Mouse (Mus musculus): ENCODE results near the gene Zfp628.

The Zfp628 gene

DNA sequence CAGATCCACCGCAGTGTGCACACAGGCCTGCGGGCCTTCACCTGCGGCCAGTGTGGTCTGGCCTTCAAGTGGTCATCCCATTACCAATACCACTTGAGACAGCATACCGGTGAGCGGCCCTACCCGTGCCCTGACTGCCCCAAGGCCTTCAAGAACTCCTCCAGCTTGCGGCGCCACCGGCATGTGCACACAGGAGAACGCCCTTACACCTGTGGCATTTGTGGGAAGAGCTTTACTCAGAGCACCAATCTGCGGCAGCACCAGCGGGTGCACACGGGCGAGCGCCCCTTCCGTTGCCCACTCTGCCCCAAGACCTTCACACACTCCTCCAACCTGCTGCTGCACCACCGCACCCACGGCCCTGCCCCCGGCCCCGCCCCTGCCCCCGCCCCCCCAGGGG, 4.1 kb downstream of the Zfp628 start:
- DNase-seq: no peak

GRCm38 (mm10) chr7:4919971-4920370, 5.0 kb downstream of the Zfp628 start:
- DNase-seq: no peak

DNA sequence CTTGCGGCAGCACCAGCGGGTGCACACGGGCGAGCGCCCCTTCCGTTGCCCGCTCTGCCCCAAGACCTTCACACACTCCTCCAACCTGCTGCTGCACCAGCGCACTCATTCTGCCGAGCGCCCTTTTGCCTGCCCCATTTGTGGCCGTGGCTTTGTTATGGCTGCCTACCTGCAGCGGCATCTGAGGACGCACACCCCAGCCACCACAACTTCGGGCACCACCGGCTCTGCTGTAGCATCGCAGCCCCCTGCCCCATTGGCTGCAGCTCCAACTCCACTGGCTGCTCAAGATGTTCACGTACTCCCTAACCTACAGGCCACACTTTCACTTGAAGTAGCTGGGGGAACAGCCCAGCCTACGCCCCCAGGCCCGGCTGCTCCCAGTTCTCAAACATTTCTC, 5.5 kb downstream of the Zfp628 start:
- no peak for DNase-seq

DNA sequence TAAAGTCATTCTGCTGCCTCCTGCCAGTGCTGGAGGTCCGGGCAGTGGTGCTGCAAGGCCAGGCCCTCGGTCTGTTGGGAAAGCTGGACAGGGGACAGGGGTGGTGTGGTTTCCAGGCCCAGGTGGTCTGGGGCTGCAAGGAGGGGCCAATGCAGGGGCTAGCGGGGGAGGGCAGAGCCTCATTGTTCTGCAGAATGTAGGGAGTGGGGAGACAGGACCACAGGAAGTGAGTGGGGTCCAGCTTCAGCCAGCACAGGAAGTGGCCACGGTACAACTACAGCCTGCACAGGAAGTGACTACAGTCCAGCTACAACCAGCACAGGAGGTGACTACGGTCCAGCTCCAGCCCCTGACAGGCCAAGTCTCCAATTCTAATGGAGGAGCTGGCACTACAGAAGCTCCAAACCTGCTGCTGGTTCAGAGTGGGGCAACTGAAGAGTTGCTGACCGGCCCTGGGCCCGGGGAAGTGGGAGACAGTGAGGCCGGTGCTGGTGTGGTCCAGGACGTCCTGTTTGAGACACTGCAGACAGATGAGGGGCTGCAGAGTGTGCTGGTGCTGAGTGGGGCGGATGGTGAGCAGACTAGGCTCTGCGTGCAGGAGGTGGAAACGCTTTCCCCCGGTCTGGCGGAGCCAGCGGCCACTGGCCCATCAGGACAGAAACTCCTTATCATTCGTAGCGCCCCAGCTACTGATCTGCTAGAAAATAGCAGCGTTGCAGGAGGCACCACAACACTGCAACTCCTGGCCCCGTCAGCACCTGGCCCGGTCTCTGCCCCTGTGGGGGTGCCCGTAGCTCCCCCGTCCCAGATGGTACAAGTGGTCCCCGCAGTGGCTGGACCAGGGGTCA, 6.2 kb downstream of the Zfp628 start:
- no peak for DNase-seq

DNA sequence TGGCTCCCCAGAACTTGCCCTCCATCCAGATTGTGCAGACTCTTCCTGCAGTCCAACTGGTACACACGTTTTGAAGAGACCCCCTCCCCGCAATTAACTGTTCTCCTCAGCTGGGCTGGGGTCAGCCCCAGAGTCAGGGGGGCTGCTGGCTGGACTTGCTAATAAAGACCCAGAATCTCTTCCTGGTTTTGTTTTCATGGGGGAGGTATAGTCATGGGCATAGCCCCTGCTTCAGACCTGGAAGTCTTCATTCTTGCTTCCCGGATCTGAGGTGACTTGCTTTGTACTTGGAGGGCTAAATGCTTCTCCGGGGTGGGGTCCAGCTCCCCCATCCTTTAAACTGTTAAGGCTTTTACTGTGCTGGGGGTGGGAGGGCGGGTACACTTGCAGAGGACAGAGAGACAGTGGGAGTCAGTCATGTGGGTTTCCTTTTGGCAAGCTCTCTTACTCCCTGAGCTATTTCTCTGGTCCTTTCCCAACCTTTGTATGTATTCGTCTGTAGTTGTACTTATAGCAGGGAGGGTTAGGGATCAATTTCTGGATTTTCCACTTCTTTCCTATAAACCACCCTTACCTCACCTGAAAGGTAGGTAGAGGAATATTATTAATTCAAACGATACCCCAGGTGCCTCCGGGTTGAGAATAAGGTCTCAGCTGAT, 6.9 kb downstream of the Zfp628 start, which contains the start of gene Nat14:
TSS of gene Nat14 (plus strand) at position 205 of the 659 bp plus-strand sequence.
- DNase-seq: peak; percentile 57

- DNase-seq: peak; percentile 89
Measured at GRCm38 (mm10) chr7:4922508-4922907, 7.5 kb downstream of the Zfp628 start.

DNA sequence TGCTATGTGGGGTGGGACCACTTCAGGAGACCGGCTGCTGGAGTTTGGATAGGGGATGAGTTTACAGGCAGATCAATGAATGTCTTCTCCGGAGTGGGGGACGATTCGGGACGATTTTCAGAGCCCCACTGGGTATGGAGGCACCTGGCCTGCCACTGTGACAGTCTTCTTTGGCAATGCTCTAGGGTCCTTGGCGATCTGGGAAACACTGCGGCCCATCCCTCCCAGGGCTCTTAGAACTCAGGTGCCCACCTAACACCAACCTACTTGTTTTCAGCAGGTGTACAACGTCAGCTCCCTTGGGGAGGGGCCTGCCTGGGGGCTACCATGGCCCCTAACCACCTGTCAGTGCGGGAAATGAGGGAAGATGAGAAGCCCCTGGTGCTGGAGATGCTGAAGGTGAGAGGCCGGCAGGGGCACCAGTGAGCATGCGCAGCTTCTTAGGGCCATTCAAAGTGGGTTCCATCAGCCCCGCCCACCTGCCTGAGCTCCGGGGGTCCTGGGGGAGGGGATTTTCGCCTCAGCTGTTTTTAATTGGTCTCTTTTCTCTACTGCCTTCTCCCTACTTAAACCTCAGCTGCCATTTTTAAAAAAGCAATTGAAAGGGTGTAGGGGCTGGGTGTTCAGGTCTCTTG, 8.0 kb downstream of the Zfp628 start:
- DNase-seq: peak; percentile 90

DNA sequence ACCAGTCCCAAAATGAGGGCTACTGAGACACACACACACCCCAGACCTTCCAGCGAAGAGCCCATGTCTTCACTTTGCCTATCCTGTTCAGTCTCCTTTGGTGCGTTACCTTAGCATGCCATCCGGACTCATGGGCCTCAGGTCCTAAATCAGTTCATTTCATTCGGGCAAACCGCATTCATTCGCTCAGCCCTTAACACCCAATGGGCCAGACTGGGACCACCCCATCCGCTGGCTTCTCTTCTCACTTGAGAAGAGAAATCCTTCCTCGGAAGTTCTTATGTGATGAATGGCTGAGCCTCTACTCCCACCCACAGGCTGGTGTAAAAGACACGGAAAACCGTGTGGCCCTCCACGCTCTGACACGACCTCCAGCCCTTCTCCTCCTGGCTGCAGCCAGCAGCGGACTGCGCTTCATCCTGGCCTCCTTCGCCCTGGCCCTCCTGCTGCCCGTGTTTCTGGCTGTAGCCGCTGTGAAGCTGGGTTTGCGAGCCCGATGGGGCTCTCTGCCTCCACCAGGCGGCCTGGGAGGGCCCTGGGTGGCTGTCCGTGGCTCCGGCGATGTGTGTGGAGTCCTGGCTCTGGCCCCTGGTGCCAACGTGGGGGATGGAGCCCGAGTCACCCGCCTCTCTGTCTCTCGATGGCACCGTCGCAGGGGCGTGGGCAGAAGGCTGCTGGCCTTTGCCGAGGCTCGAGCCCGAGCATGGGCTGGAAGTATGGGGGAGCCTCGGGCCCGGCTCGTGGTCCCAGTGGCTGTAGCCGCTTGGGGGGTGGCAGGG, 8.8 kb downstream of the Zfp628 start:
- peak; percentile 76 for DNase-seq

- DNase-seq: no peak
Measured at GRCm38 (mm10) chr7:4924483-4924882, 9.5 kb downstream of the Zfp628 start.

DNA sequence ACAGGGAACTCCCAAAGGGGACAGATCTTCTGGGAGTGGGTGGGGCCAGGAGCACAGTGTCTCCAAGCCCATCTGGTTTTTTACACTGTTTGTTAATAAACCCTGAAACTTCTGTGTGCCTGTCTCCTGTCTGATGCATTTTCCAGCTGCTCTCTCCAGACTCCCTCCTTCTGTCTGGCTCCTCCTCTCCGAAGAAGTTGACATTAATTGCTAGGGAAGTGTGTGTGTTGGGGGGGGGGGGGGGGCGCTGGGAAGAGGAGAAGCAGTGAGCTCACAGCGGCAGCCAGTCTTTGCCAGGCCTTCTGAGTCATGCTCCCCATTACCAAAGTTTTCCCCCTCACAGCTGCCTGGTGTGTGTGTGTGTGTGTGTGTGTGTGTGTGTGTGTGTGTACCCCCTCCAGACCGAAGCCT, 9.9 kb downstream of the Zfp628 start:
- peak; percentile 30 for DNase-seq

DNA sequence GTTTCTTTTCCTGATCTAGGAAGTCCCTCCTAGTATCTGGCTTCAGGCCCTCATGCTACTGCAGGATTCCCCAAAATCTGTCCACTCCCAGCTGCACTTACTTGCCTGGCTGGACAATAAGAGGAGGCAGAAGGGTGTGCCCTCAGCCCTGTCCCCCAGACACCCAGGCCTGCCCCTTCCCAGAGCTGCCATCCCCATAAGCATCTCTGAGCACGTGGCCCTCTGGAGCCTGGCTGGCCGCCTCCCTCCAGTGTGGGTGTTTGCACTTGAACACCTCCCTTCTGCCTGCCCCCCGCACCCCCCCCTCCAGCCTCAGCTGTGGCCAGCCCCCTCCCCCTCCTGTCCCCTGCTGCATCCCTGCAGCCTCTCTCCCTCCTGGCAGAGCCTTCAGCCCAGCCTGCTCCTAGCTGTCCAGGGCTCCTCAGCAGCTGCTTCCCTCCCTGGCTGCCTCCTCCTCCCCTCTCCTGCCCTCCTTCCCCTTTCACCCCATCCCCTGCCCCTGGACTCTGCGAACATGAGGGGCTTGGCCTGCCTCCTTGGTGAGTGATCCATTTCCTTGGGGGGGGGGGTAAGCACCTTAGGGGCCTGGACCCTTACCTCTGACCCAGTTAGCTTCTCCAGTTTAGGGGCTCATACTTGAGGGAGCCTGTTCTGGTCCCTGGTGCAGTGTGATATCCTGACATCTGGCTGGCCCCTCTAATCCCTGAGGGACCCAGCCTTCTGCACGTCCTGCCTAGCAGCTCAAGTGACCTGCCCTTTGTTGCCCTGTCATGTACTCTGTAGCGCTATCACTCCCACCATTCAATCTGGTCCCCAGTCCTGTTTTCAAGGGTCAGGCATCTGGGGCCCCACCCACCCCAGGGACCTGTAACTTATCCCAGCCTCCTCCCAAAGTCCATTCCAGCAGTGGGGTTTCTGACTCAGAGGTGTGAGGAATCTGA, 10.7 kb downstream of the Zfp628 start, which contains the start of gene Ssc5d:
TSS of gene Ssc5d (plus strand) at position 345 of the 941 bp plus-strand sequence.
- DNase-seq: peak; percentile 39

DNA sequence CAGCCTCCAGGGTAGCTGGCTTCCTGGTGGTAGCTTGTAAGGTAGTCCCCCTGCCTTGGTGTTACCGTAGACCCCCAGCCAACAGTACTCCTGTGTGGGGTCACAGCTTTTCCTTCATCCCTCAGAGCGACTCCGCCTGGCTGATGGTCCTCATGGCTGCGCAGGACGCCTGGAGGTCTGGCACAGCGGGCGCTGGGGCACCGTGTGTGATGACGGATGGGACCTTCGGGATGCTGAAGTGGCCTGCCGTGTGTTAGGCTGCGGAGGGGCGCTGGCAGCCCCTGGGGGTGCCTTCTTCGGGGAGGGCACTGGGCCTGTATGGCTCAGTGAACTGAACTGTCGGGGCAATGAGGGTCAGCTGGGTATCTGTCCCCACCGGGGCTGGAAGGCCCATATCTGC, 11.8 kb downstream of the Zfp628 start:
- DNase-seq: no peak

DNA sequence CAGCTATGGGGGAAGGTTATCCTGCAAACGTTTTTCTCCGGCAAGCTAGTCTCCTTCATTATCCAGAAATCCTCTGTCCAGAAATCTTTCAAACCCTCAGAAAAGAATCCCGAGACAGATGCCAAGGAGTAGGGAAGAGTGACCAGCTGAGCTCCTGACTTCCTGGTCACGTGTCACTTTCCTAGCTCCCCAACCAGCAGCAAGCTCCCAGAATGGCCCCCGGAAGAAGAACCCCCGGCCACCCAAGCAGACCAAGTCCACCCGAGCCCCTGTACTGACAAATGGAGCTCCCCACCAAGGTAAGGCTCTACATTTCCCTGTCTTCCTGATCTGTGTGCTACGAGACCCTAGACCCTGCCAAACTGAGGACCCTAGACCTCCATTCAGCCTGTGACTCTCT, 12.7 kb downstream of the Zfp628 start:
- DNase-seq: no peak

DNA sequence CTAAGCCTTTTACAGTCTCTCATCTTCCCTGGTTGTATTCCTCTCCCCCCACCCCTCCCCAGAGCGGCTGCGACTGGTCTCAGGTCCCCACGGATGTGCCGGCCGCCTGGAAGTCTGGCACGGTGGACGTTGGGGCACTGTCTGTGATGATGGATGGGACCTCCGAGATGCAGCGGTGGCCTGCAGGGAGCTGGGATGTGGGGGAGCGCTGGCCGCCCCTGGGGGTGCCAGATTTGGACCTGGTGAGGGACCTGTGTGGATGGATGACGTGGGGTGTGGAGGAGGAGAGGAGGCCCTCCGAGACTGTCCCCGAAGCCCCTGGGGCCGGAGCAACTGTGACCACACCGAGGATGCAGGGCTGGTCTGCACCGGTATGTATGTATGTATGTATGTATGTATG, 13.3 kb downstream of the Zfp628 start:
- no peak for DNase-seq

DNA sequence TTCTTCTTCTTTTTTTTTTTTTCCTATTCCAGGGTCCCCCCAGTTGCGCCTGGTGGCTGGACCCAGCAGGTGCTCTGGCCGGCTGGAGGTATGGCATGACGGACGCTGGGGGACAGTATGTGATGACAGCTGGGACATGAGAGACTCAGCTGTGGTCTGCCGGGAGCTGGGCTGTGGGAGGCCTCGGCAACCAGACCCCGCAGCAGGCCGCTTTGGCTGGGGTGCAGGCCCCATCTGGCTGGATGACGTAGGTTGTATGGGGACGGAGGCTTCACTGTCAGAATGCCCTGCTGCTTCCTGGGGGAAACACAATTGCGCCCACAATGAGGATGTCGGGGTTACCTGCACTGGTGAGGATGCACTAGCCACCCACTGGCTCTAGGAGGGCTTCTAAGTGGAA, 18.1 kb downstream of the Zfp628 start:
- no peak for DNase-seq

GRCm38 (mm10) chr7:4934160-4934914, 19.3 kb downstream of the Zfp628 start:
- DNase-seq: no peak

- DNase-seq: no peak
Measured at GRCm38 (mm10) chr7:4936832-4937231, 21.8 kb downstream of the Zfp628 start.

GRCm38 (mm10) chr7:4937392-4937791, 22.4 kb downstream of the Zfp628 start:
- no peak for DNase-seq

- peak; percentile 73 for DNase-seq
Measured at GRCm38 (mm10) chr7:4938456-4938855, 23.4 kb downstream of the Zfp628 start.

GRCm38 (mm10) chr7:4940068-4940479, 25.1 kb downstream of the Zfp628 start:
- peak; percentile 88 for DNase-seq

DNA sequence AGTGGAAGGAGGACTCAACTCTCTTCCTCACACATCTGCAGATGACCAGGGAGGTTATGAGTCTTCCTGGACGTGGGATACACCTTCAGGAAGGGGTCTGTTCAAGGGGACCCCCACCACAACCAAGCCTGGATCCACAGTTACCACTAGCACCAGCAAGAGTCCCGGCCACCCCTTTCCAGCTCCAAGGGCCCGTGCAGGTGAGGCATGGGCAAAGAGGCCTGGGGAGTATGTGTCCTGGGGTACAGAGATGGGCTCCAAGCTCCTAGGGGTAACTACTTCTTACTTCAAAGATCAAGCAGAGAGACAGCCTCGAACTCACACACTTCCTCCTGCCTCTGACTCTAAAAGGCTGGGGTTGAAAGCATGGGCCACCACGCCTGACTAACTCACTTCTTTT, 27.7 kb downstream of the Zfp628 start:
- DNase-seq: no peak
